Mouse (Mus musculus): ENCODE results near the gene Arid3a. TPM values are rescaled to one million over a fixed set of nuclear protein-coding genes. Genes with fewer than 3 reads are reported as not detected.

Arid3a gene
- polyA plus RNA-seq, 1 experiment: 2.9 TPM

DNA sequence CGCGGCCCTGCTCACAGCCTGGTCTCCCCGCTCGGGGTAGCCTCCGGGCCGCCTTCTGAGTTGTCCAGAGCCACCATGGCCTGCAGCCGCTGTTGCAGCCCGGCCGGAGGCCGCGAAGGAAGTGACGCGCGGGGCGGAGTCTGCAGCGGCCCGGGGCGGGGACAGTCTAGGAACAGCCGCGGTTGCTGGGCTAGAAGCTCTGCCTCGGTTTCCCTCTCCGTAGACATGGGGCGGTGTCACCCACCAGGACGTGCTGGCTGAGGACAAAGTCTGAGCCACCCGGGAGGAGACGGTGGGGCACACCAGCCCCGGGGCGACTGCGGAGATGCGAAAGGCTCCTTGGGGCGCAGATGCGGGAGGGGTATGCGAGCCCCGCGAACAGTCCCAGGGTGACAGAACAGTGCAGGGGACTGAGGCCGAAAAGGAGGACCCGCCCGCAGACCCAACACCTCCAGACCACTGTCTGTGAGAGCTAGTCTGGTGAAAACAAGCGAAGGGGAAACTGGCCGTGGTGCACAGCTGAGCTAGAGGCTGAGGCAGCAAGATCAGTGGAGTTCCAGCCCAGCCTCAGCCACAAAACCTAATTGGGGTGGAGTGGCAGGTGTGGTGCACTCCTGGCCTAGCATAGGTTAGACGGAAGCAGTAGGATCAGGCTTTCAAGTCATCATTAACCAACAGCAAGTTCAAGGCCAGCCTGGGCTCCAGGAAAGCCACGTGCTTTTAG, 9.9 kb upstream of the Arid3a start, which contains the start of gene Kiss1r:
Kiss1r (plus strand) TSS at position 164 of the 724 bp plus-strand sequence.
- H3K4me3 ChIP-seq (ENCODE audit: insufficient read depth, low read depth, low read length): peak within 1 kb of the TSS; percentile 88
- H3K4me1 ChIP-seq (ENCODE audit: control insufficient read depth, insufficient read depth, insufficient read length, low read length): peaks cover 13% of the 10 kb centered on the region

GRCm38 (mm10) chr10:79917532-79918100, 9.2 kb upstream of the Arid3a start:
- no peak overlapping the region for H3K4me3 ChIP-seq (ENCODE audit: insufficient read depth, low read depth, low read length)
- peaks cover 13% of the 10 kb centered on the region for H3K4me1 ChIP-seq (ENCODE audit: control insufficient read depth, insufficient read depth, insufficient read length, low read length)
- H3K27ac ChIP-seq (replicated peaks; ENCODE audit: low read depth, low read length): no peak overlapping the region

More for the DNA sequence above, 9.9 kb upstream of the Arid3a start, which contains the start of gene Kiss1r:
- H3K27ac ChIP-seq (replicated peaks; ENCODE audit: low read depth, low read length): peak within 1 kb of the TSS; percentile 58

DNA sequence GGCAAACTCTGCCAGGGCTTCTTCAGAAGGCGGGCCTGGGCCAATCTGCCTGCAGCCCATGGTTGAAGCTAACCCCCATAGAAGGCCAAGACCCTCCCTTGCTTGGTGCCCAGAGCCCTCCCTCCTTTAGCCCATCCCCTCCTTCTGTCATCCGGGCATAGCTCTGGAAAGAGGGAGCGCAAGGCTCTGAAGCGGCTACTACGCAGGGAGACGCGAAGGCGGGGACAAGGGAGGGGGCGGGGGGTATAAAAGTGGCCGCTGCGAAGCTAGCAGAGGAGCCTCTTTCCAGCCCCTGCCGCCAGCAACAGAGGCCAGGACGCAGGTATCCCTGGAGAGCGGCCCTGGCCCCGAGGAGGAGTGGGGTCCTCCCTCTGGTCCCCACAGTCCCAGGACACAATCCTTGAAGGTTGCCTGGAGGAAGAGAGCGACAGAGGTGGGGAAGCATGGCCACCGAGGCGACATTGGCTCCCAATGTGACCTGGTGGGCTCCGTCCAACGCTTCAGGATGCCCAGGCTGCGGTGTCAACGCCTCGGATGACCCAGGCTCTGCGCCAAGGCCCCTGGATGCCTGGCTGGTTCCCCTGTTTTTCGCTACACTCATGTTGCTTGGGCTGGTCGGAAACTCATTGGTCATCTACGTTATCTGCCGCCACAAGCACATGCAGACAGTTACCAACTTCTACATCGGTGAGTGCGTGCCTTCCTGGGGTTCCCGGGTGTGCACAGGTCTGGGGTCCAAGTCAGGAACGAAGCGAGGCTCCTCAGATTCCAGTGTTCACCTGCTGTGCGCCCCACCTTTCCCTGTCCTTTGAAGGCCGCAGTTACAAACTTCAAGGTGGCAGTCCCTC, 8.4 kb upstream of the Arid3a start:
- H3K4me1 ChIP-seq (ENCODE audit: control insufficient read depth, insufficient read depth, insufficient read length, low read length): peaks cover 13% of the 10 kb centered on the region
- peak overlapping the region; percentile 2; the same call in 1 of the 2 replicates for H3K4me3 ChIP-seq (ENCODE audit: insufficient read depth, low read depth, low read length)
- H3K27ac ChIP-seq (replicated peaks; ENCODE audit: low read depth, low read length): no peak overlapping the region

DNA sequence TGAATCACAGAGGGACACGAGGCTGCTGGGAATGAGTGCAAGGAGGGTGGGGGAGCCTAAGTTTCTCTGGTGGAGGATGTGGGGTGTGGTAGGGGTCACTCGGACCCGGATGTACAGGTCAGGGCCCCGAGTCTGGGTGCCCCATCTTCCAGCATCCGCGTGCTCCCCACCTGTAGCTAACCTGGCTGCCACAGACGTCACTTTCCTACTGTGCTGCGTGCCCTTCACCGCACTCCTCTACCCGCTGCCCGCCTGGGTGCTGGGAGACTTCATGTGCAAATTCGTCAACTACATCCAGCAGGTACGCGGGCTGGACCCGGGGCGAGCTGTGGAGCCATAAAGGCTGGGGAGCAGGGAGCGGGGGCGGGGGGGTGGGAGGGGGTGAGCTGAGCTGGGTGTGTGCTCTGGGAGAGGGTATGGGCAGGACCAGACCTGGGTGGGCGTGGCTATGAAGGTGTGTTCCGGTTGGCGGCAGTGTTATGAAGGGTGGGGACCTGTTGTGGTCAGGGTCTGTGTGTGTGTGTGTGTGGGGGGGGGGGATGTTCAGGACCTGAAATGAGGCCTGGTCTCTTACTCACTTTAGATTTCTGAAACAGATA, 7.5 kb upstream of the Arid3a start:
- Histone ChIP-seq H3K27ac (replicated peaks; ENCODE audit: low read depth, low read length) (no peak overlapping the region), H3K4me1 (ENCODE audit: control insufficient read depth, insufficient read depth, insufficient read length, low read length) (peaks cover 13% of the 10 kb centered on the region), H3K4me3 (ENCODE audit: insufficient read depth, low read depth, low read length) (no peak overlapping the region)

GRCm38 (mm10) chr10:79920056-79920890, 6.6 kb upstream of the Arid3a start:
- peaks cover 9% of the 10 kb centered on the region for H3K4me1 ChIP-seq (ENCODE audit: control insufficient read depth, insufficient read depth, insufficient read length, low read length)
- H3K4me3 ChIP-seq (ENCODE audit: insufficient read depth, low read depth, low read length): no peak overlapping the region
- H3K27ac ChIP-seq (replicated peaks; ENCODE audit: low read depth, low read length): no peak overlapping the region

- Histone ChIP-seq H3K27ac (replicated peaks; ENCODE audit: low read depth, low read length) (no peak within 1 kb of the TSS), H3K4me3 (ENCODE audit: insufficient read depth, low read depth, low read length) (peak within 1 kb of the TSS; percentile 41), H3K4me1 (ENCODE audit: control insufficient read depth, insufficient read depth, insufficient read length, low read length) (peaks cover 2% of the 10 kb centered on the region)
These were observed 5.8 kb upstream of the Arid3a start, which contains the start of gene R3hdm4 for GRCm38 (mm10) chr10:79920958-79921535. R3hdm4 (minus strand) TSS chr10:79921208.

GRCm38 (mm10) chr10:79921572-79921971, 5.3 kb upstream of the Arid3a start:
- H3K27ac ChIP-seq (replicated peaks; ENCODE audit: low read depth, low read length): no peak overlapping the region
- H3K4me3 ChIP-seq (ENCODE audit: insufficient read depth, low read depth, low read length): peak overlapping the region; percentile 41
- no peaks in the 10 kb centered on the region; the same call in 1 of the 2 replicates for H3K4me1 ChIP-seq (ENCODE audit: control insufficient read depth, insufficient read depth, insufficient read length, low read length)

DNA sequence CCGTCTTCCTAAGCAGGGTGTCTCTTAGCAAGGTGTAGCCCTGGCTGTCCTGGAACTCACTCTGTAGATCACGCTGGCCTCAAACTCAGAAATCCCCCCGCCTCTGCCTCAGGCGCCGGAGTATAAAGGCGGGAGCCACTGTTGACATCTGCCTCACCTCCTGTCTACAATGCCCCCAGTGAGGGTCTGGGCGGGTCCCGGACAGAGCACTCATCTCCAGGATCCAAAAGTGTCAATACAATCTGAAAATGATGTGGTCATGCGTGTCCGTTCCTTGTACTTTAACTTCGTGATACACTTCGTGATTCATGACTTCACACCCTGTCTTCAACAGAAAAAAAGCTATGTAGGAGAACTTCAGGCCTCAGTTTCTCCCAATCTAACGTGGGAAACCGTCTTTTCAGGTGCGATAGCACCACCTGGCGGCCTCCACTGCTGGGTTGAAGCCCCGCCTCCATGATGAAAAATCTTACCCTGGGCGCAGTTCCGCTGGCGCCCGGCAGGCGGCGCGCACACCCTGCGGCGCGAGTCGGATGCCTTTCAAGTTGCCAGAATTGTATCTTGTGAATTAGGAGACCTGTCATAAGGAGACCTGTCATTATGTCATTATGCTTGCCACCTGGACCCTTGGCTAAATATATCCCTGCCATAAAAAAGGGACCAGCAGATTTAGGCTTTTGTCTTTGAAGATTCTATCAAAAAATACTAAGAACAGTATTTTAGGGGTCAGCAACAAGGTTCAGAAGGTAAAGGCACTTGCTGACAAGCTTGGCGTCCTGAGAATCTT, 1.7 kb upstream of the Arid3a start:
- Histone ChIP-seq H3K27ac (replicated peaks; ENCODE audit: low read depth, low read length) (no peak overlapping the region), H3K4me3 (ENCODE audit: insufficient read depth, low read depth, low read length) (no peak overlapping the region), H3K4me1 (ENCODE audit: control insufficient read depth, insufficient read depth, insufficient read length, low read length) (peaks cover 2% of the 10 kb centered on the region; the same call in 1 of the 2 replicates)

- H3K4me3 ChIP-seq (ENCODE audit: insufficient read depth, low read depth, low read length): peak overlapping the region; percentile 98
- no peak overlapping the region for H3K27ac ChIP-seq (replicated peaks; ENCODE audit: low read depth, low read length)
- H3K4me1 ChIP-seq (ENCODE audit: control insufficient read depth, insufficient read depth, insufficient read length, low read length): peaks cover 2% of the 10 kb centered on the region; the same call in 1 of the 2 replicates
These were observed 905 bp upstream of the Arid3a start for GRCm38 (mm10) chr10:79925785-79926490.

DNA sequence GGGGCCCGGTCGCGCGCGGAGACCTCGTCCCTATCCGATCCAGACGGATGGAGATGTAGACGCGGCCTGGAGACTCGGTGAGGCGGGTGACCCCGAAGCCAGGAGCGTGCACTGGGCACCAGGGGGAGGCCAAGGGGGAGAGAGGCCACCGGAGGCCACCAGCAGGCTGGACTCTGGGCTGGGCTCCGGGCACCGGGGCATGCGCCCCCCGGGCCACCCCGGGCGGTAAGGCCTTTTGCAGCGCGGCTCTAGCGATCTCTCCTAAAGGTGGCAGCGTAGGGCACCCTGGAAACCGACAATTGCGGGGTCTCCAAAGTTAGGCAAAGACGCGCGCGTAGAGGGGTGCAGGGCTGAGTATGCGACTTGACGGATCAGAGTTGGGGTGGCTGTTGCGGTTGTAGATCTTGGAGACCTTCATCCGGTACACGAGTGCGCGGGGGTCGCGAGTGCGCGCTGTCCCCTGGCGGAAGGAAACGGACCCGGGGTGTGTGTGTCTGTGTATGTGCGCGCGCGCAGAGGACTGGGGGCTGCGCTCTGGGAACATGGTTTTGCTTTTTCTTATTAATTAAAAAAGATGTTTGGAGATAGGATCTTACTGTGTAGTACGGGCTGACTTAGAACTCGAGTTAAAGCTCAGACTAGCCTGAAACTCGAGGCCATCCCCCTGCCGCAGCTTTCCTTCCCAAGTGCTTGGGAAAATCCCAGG, 634 bp downstream of the Arid3a start:
- peak overlapping the region; percentile 2 for H3K27ac ChIP-seq (replicated peaks; ENCODE audit: low read depth, low read length)
- peaks cover 8% of the 10 kb centered on the region; the same call in 1 of the 2 replicates for H3K4me1 ChIP-seq (ENCODE audit: control insufficient read depth, insufficient read depth, insufficient read length, low read length)
- peak overlapping the region; percentile 98 for H3K4me3 ChIP-seq (ENCODE audit: insufficient read depth, low read depth, low read length)

DNA sequence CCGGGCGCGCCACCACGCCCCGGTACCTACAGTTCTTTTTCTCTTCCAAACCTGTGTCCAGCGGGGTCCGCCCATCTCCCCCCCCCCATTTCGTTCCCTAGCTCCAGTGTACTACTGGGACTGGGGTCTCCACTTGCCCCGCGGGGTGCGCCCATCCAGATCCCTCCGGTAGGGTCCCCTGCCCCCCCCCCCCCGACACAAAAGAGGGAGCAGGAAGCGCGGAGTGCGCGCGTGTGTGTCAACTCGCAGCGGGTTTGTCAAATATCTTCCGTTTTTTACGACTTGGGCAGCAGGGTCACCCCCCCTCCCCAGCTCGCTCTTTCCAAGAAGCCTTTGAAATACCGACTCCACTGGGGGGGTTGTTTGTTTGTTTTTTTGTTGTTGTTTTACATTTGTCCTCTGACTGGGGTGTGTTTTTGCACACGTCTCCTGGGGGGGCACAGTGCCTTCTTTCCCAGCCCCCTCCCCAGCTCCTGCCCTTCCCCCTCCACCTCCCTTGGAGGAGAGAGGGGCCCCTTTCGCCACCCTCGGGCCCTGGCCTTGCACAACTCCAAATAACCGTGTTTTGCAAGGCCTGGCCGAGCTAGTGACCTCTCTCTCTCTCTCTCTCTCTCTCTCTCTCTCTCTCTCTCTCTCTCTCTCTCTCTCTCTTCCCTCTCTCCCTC, 1.3 kb downstream of the Arid3a start:
- Histone ChIP-seq H3K4me1 (ENCODE audit: control insufficient read depth, insufficient read depth, insufficient read length, low read length) (peaks cover 14% of the 10 kb centered on the region), H3K4me3 (ENCODE audit: insufficient read depth, low read depth, low read length) (peak overlapping the region; percentile 98), H3K27ac (replicated peaks; ENCODE audit: low read depth, low read length) (0 out of 2 replicates have a peak overlapping the region, but pooled peaks have one; percentile 2)

All from brown adipose tissue, adult 24 weeks (tissue).